ENCODE assay signal across 10 mouse cellular contexts in genomic region chr10:45806984-45807827, GRCm38 (mm10).
DNase-seq lines count a peak whose midpoint lies in the region; ATAC-seq lines count a peak whose summit lies in the region.
"Had no signal": no experiment of that assay in that cellular context is flagged by ENCODE, and none has a peak within 500 bp of the region (broad histone marks: within the 10 kb centered on the region; RNA-seq: fewer than 3 reads in every experiment).

No protein-coding gene starts in this region.

- peak overlapping the region; percentile 20 for H3K4me2 ChIP-seq in embryonic facial prominence, embryonic 14.5 days (ENCODE audit: low read depth, low read length)
- H3K4me2 ChIP-seq in kidney, embryonic 14.5 days (replicated peaks; ENCODE audit: low read depth, low read length), result no peak overlapping the region

- no peak overlapping the region for H3K4me3 ChIP-seq in embryonic facial prominence, embryonic 14.5 days (ENCODE audit: low read depth, low read length)
- no peak overlapping the region for H3K4me3 ChIP-seq in kidney, embryonic 14.5 days (ENCODE audit: low read length)

- H3K36me3 ChIP-seq in embryonic facial prominence, embryonic 14.5 days (ENCODE audit: control insufficient read depth, insufficient read depth, low read length), result no peaks in the 10 kb centered on the region
- H3K36me3 ChIP-seq in kidney, embryonic 14.5 days (ENCODE audit: control insufficient read depth, insufficient read depth, low read length), result no peaks in the 10 kb centered on the region

- peak overlapping the region; percentile 35; the same call in 1 of the 2 replicates for H3K9ac ChIP-seq in embryonic facial prominence, embryonic 14.5 days (ENCODE audit: low read depth, low read length)
- H3K9ac ChIP-seq in kidney, embryonic 14.5 days (ENCODE audit: low read depth, low read length), result no peak overlapping the region
- H3K9ac ChIP-seq: liver, embryonic 14.5 days had no signal

- no peaks in the 10 kb centered on the region for H3K9me3 ChIP-seq in embryonic facial prominence, embryonic 14.5 days (ENCODE audit: control insufficient read depth, low read length)
- no peaks in the 10 kb centered on the region for H3K9me3 ChIP-seq in kidney, embryonic 14.5 days (ENCODE audit: control insufficient read depth, low read length)

- 22% methylated on average over 18 of the region's 18 CpGs for WGBS in embryonic facial prominence, embryonic 14.5 days
- 36% methylated on average over 18 of the region's 18 CpGs for WGBS in kidney, embryonic 14.5 days

- ATAC-seq in embryonic facial prominence, embryonic 14.5 days (ENCODE audit: low read depth), result peak; percentile 47; the same call in 1 of the 2 replicates
- peak; percentile 70; the same call in 1 of the 2 replicates for ATAC-seq in kidney, embryonic 14.5 days (ENCODE audit: low FRiP score, low TSS enrichment)
- ATAC-seq in megakaryocyte-erythroid progenitor cell, adult 5-6 weeks (replicated peaks; ENCODE audit: low FRiP score, low TSS enrichment, poor library complexity, severe bottlenecking), result no peak

- peak; percentile 45 for DNase-seq in NIH3T3 (ENCODE audit: low read depth)
- DNase-seq in embryonic facial prominence, embryonic 14.5 days (ENCODE audit: low spot score), result peak; percentile 81
- peak; percentile 60 for DNase-seq in mesoderm, embryonic 11.5 days (ENCODE audit: low read depth, low spot score)
- DNase-seq in frontal cortex, postnatal 14 days (ENCODE audit: low spot score in 2 of 2), result no peak
- no peak for DNase-seq in spleen, postnatal 4 days (ENCODE audit: low spot score in 2 of 2)
- no peak for DNase-seq in gastrocnemius, adult 18-20 months (ENCODE audit: low spot score)
- DNase-seq: right cerebral cortex, postnatal 25 days had no signal

- H3K27ac ChIP-seq in embryonic facial prominence, embryonic 14.5 days (replicated peaks; ENCODE audit: low read depth, low read length), result no peak overlapping the region
- peak overlapping the region; percentile 48; the same call in 1 of the 2 replicates for H3K27ac ChIP-seq in kidney, embryonic 14.5 days (ENCODE audit: low read depth, low read length)
- H3K27ac ChIP-seq: liver, embryonic 14.5 days had no signal

- H3K27me3 ChIP-seq in embryonic facial prominence, embryonic 14.5 days (replicated peaks; ENCODE audit: control insufficient read depth, insufficient read depth, low read length), result no peaks in the 10 kb centered on the region
- no peaks in the 10 kb centered on the region for H3K27me3 ChIP-seq in kidney, embryonic 14.5 days (ENCODE audit: control insufficient read depth, insufficient read depth, low read length)

- H3K4me1 ChIP-seq in embryonic facial prominence, embryonic 14.5 days (ENCODE audit: control insufficient read depth, insufficient read depth, low read length), result peaks cover 15% of the 10 kb centered on the region
- 0 out of 2 replicates have a peak, but pooled peaks cover 6% of the 10 kb centered on the region for H3K4me1 ChIP-seq in kidney, embryonic 14.5 days (ENCODE audit: control insufficient read depth, insufficient read depth, low read length)

Comparison
In these comparisons a context has a peak if more than half of its experiments do, and no peak if none do; other contexts are left out.
1. DNase-seq: peak in NIH3T3 (single experiment), embryonic facial prominence, embryonic 14.5 days (single experiment) and mesoderm, embryonic 11.5 days (single experiment); none in frontal cortex, postnatal 14 days (0 of 2), spleen, postnatal 4 days (0 of 2) and gastrocnemius, adult 18-20 months (single experiment).